In the genomic region with DNA sequence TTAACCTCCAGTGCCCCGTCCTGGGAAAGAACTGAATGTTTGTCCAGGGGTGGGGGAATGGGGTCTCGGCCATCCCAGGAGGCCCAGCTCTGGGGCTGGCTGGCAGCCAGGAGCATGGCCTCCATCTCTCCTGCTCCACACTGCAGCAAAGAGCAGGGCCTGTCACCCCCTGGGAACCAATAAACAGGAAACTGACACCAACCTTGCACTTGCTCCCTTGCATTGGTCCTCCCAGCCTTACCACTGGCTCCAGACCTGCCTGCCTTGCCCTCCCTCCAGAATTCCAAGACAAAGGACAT, we compare ENCODE assay signal across 9 mouse cellular contexts. TPM values are rescaled to one million over a fixed set of nuclear protein-coding genes. Genes with fewer than 3 reads are reported as not detected.
A peak's percentile ranks its signal among the peaks of the same experiment; 100 is the strongest.
DNase-seq lines count a peak whose midpoint lies in the region; ATAC-seq lines count a peak whose summit lies in the region.
"Had no signal": no experiment of that assay in that cellular context is flagged by ENCODE, and none has a peak within 500 bp of the region (broad histone marks: within the 10 kb centered on the region; RNA-seq: fewer than 3 reads in every experiment).

No protein-coding gene starts in this region.

- H3K27ac ChIP-seq in embryonic facial prominence, embryonic 11.5 days (replicated peaks; ENCODE audit: low read depth, low read length): peak overlapping the region; percentile 66; the same call in 1 of the 2 replicates

- peak; percentile 54 for DNase-seq in adrenal gland, adult 2 months
- no peak for DNase-seq in adrenal gland, postnatal 25 days
- peak; percentile 74 for DNase-seq in embryonic facial prominence, embryonic 11.5 days (ENCODE audit: low spot score)
- peak; percentile 59 for DNase-seq in kidney, adult 11 months
- peak; percentile 75 for DNase-seq in lung, postnatal 10 days
- DNase-seq in cerebellum, postnatal 10 days: no peak
- no peak for DNase-seq in left cerebral cortex, adult 18-20 months (ENCODE audit: low spot score in 2 of 2)
- DNase-seq in ovary, postnatal 36 days (ENCODE audit: low spot score): no peak

- no peaks in the 10 kb centered on the region for H3K9me3 ChIP-seq in embryonic facial prominence, embryonic 11.5 days (replicated peaks; ENCODE audit: control insufficient read depth, low read length)
- H3K9me3 ChIP-seq: megakaryocyte, embryonic 14.5 days had no signal

- peaks cover 18% of the 10 kb centered on the region for H3K4me1 ChIP-seq in embryonic facial prominence, embryonic 11.5 days (ENCODE audit: control insufficient read depth, insufficient read depth, low read length)

- no peak overlapping the region for H3K4me3 ChIP-seq in embryonic facial prominence, embryonic 11.5 days (ENCODE audit: low read depth, low read length)
- H3K4me3 ChIP-seq: megakaryocyte, embryonic 14.5 days had no signal

- 0% methylated on average over 2 of the region's 2 CpGs for WGBS in embryonic facial prominence, embryonic 11.5 days

- H3K4me2 ChIP-seq in embryonic facial prominence, embryonic 11.5 days (ENCODE audit: low read depth, low read length): no peak overlapping the region

- no peaks in the 10 kb centered on the region for H3K27me3 ChIP-seq in embryonic facial prominence, embryonic 11.5 days (ENCODE audit: control insufficient read depth, insufficient read depth, low read length)

- no peaks in the 10 kb centered on the region; the same call in none of the 2 replicates for H3K36me3 ChIP-seq in embryonic facial prominence, embryonic 11.5 days (replicated peaks; ENCODE audit: control insufficient read depth, insufficient read depth, low read depth, low read length)

- ATAC-seq in embryonic facial prominence, embryonic 11.5 days (replicated peaks; ENCODE audit: insufficient number of reproducible peaks, low FRiP score, low TSS enrichment, low read depth): peak; percentile 29; the same call in 1 of the 2 replicates

- H3K9ac ChIP-seq in embryonic facial prominence, embryonic 11.5 days (replicated peaks; ENCODE audit: low read length): no peak overlapping the region

RNA-seq across cellular contexts. Expression of a gene that starts 12.1 kb away (rescaled TPM):
- total RNA-seq in adrenal gland, adult 2 months (2021): 10 to 100 TPM; 76.4 to 81.7 TPM
- polyA plus RNA-seq in adrenal gland, adult 2 months (2012; rRNA removed): 99.6 and 118 TPM in 2 replicates
- 76.1 and 81.2 TPM in 2 replicates for total RNA-seq in adrenal gland, postnatal 25 days (2021)
- polyA plus RNA-seq in embryonic facial prominence, embryonic 11.5 days (2014; fragmentation: Nextera tagmentation; extraction: Ambion mirVana): 8.1 and 10.0 TPM in 2 replicates
- 100 to 1,000 TPM; 136 to 141 TPM for total RNA-seq in left cerebral cortex, adult 18-20 months (2021)

RNA-seq across cellular contexts. Expression of a gene that starts 54.7 kb away (rescaled TPM):
- total RNA-seq in adrenal gland, adult 2 months (2021): 10 to 100 TPM in 1 of 2 experiments, 1 to 10 TPM in 1; 5.3 to 12.6 TPM
- polyA plus RNA-seq in adrenal gland, adult 2 months (2012; rRNA removed): 32.3 and 34.3 TPM in 2 replicates
- 5.8 and 9.5 TPM in 2 replicates for total RNA-seq in adrenal gland, postnatal 25 days (2021)
- polyA plus RNA-seq in embryonic facial prominence, embryonic 11.5 days (2014; fragmentation: Nextera tagmentation; extraction: Ambion mirVana): 1.8 and 1.9 TPM in 2 replicates
- 1 to 10 TPM; 2.6 to 3.0 TPM for total RNA-seq in left cerebral cortex, adult 18-20 months (2021)

RNA-seq across cellular contexts. Expression of a gene that starts 56.5 kb away (rescaled TPM):
- 1 to 10 TPM; 1.3 to 2.5 TPM for total RNA-seq in adrenal gland, adult 2 months (2021)
- 4.5 and 4.6 TPM in 2 replicates for polyA plus RNA-seq in adrenal gland, adult 2 months (2012; rRNA removed)
- 1.0 and 1.3 TPM in 2 replicates for total RNA-seq in adrenal gland, postnatal 25 days (2021)
- polyA plus RNA-seq in embryonic facial prominence, embryonic 11.5 days (2014; fragmentation: Nextera tagmentation; extraction: Ambion mirVana): 1.8 and 2.3 TPM in 2 replicates
- 10 to 100 TPM; 13.2 to 21.8 TPM for total RNA-seq in left cerebral cortex, adult 18-20 months (2021)

Comparison
In these comparisons a context has a peak if more than half of its experiments do, and no peak if none do; other contexts are left out.
1. DNase-seq: peak in adrenal gland, adult 2 months (single experiment), embryonic facial prominence, embryonic 11.5 days (single experiment), kidney, adult 11 months (single experiment) and lung, postnatal 10 days (single experiment); none in adrenal gland, postnatal 25 days (single experiment), cerebellum, postnatal 10 days (0 of 2), left cerebral cortex, adult 18-20 months (0 of 2) and ovary, postnatal 36 days (single experiment).